Mouse (Mus musculus) intestine, embryonic 14.5 days (tissue): Measurements from ENCODE around the gene Sla2. TPM values are rescaled to one million over a fixed set of nuclear protein-coding genes. Genes with fewer than 3 reads are reported as not detected.
A peak's percentile ranks its signal among the peaks of the same experiment; 100 is the strongest.

ENCODE experiments used
- ATAC-seq: fragments of 200-750 bp; cut with Nextera tagmentation; replicated peaks from 2 replicates; pipeline ENCODE4 v1.8.0; 2017; ENCODE audit warnings: low read depth, moderate number of reproducible peaks, moderate TSS enrichment, moderate library complexity; ENCODE audit not compliant: low FRiP score, low TSS enrichment
- DNase-seq: peaks from one replicate; pipeline ENCODE4 v3.0.0-alpha.2; 2018; ENCODE audit warnings: low spot score
- H3K27ac ChIP-seq: fragments of 300-500 bp; sonication (generic); 2 replicates; pipeline ENCODE4 v1.5.1; 2014; ENCODE audit warnings: low read depth, mild to moderate bottlenecking, control low read depth
- H3K27me3 ChIP-seq: fragments of 300-500 bp; sonication (generic); replicated peaks from 2 replicates; pipeline ENCODE4 v1.6.1; 2014; ENCODE audit warnings: low read length, control low read depth; ENCODE audit not compliant: control insufficient read depth, insufficient read depth
- H3K36me3 ChIP-seq: fragments of 300-500 bp; sonication (generic); 2 replicates; pipeline ENCODE4 v1.6.1; 2014; ENCODE audit warnings: low read length, control low read depth; ENCODE audit not compliant: control insufficient read depth, insufficient read depth
- H3K4me1 ChIP-seq: fragments of 300-500 bp; sonication (generic); replicated peaks from 2 replicates; pipeline ENCODE4 v1.6.1; 2014; ENCODE audit warnings: low read length, control low read depth, mixed read lengths; ENCODE audit not compliant: control insufficient read depth, insufficient read depth
- H3K4me2 ChIP-seq: fragments of 300-500 bp; sonication (generic); 2 replicates; pipeline ENCODE4 v1.6.1; 2014; ENCODE audit warnings: low read length
- H3K4me3 ChIP-seq: fragments of 300-500 bp; sonication (generic); 2 replicates; pipeline ENCODE4 v1.5.1; 2014; ENCODE audit warnings: low read depth, low read length, control low read depth, mixed read lengths
- H3K9ac ChIP-seq: fragments of 300-500 bp; sonication (generic); 2 replicates; pipeline ENCODE4 v1.6.1; 2014; ENCODE audit warnings: mild to moderate bottlenecking, low read length
- H3K9me3 ChIP-seq: fragments of 300-500 bp; sonication (generic); 2 replicates; pipeline ENCODE4 v1.6.1; 2016; ENCODE audit warnings: low read length, control low read depth; ENCODE audit not compliant: control insufficient read depth
- WGBS: fragments of 180-500 bp; shearing (Covaris S2); extraction: QIAGEN DNeasy Blood & Tissue Kit; methylation state at CpG from one replicate; pipeline ENCODE4 v1.1.7; 2014; 5-methylcytosine and 5-hydroxymethylcytosine counted together
- polyA plus RNA-seq: library from polyadenylated mRNA; unstranded; fragments of >200 nt; fragmentation: Nextera tagmentation; extraction: Ambion mirVana; gene quantifications from 2 replicates; pipeline ENCODE4 v1.2.1, GENCODE M21; 2014

The Sla2 gene
- polyA plus RNA-seq, 1 experiment from 2014 or later = 0.51 TPM

DNA sequence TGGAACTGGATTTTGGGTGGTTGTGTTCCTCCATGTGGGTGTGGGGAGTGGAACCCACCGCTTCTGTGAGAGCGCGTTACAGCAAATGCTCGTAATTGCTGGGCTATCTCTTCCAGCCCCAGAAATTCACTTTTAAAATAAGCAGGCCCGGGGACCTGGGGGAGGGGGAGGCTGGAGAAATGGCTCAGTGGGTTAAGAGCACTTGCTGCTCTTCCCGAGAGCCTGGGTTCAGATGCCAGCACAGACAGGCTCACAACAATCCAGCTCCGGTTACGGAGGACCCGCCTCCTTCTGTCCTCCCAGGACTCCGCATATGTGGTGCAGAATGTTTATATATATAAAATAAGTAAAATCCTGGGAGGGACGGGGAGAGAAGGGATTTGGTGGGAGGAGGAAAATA is 44.3 kb downstream of the Sla2 start:
- H3K36me3 ChIP-seq = peaks cover 29% of the 10 kb centered on the region
- peak overlapping the region; percentile 96; the same call in 1 of the 2 replicates for H3K27ac ChIP-seq
- peak overlapping the region; percentile 97 for H3K9ac ChIP-seq
- H3K4me2 ChIP-seq = peak overlapping the region; percentile 80
- H3K9me3 ChIP-seq = no peaks in the 10 kb centered on the region
- H3K4me1 ChIP-seq = peaks cover 55% of the 10 kb centered on the region
- peak overlapping the region; percentile 92 for H3K4me3 ChIP-seq
- DNase-seq = no peak
- ATAC-seq = no peak
- no peaks in the 10 kb centered on the region for H3K27me3 ChIP-seq
- 11% methylated on average over 11 of the region's 11 CpGs for WGBS

DNA sequence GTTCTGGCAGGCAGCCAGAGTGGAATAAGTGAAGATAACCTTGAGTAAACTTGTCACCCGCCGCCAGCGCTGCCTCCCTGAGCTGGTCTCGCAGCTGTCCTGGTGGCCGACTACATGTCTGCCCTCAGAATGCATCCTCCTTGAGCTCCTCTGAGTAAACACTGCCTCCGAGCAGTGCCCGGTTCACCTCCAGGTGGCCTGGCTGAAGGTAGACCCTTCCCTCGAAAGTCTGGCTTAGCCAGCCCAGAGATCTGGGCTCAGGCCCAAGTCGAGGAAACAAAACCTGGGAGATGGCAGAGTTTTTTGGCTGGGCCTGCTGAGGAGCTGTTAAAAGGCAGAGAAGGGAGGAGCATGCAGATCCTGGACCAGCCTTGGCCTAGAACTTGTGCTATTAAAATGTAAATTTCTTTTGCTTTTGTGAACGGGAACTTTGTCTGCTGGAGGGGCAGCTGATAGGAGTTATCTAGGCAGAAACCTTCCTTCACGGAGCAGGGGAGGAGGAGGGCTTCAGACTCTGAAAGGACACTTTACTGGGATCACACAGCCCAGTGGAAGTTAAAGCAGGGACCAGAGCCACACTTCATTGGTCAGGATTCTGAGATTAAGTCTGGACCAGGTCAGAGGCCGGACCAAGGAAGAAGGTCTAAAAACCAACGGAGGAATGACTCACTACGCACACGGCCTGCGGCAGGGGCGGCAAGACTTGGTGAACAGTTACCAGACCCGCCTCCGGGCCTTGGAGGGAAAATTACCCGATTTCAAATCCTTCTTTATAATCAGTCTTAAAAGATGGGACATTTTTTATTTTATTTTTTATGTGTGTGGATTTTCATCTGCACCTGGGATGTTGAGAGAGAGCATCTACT is 44.9 kb downstream of the Sla2 start:
- Histone ChIP-seq H3K27me3 (no peaks in the 10 kb centered on the region), H3K4me2 (peak overlapping the region; percentile 80), H3K36me3 (peaks cover 27% of the 10 kb centered on the region), H3K27ac (peak overlapping the region; percentile 96), H3K9me3 (no peaks in the 10 kb centered on the region), H3K4me3 (peak overlapping the region; percentile 92), H3K9ac (peak overlapping the region; percentile 97), H3K4me1 (peaks cover 60% of the 10 kb centered on the region)
- peak; percentile 81 for DNase-seq
- 4% methylated on average over 20 of the region's 20 CpGs for WGBS
- no peak for ATAC-seq

DNA sequence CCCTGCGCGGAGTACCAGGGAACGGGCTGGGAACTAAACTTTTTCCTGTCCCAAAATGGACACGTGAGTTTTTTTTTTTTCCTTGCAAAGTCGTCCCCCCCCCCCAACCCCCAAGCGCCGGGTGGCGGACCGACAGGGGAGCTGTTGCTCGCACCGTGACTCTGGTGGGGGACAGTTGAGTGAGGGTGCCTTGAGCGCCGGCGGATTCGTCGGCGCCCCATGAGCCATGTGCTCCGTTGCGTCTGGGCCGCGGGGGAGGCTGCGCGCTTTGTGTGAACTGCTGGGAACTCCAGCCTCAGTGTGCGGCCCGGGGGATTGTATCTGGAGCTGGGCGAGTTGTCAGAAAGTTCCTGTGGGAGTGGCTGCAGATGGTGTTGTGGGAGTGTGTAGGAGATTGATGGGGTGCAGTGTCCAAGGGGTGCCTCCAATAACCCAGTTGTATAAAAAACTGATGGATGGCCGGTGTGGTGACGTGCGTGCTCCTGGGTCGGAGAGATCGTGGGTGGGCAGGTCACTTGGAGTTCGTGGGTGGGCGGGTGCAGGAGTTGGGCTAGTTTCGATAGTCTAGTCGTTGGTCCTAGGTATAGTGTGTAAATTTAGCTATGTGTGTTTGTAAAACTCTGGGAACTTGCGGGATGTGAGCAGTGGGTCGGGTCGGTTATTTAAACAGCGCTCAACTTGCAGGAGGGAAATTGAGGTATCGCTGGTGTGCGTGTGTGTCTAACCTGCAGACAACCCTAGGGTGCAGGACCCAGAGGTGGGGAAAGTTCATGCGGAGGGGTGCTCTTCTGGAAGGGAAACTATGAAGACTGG is 45.8 kb downstream of the Sla2 start:
- DNase-seq (peak; percentile 86), ATAC-seq (peak; percentile 16; the same call in 1 of the 2 replicates)
- H3K4me3 ChIP-seq = peak overlapping the region; percentile 92
- peak overlapping the region; percentile 96 for H3K27ac ChIP-seq
- no peaks in the 10 kb centered on the region for H3K27me3 ChIP-seq
- peak overlapping the region; percentile 80 for H3K4me2 ChIP-seq
- peak overlapping the region; percentile 97 for H3K9ac ChIP-seq
- peaks cover 27% of the 10 kb centered on the region for H3K36me3 ChIP-seq
- under 1% methylated on average over 41 of the region's 42 CpGs for WGBS
- H3K4me1 ChIP-seq = peaks cover 60% of the 10 kb centered on the region
- no peaks in the 10 kb centered on the region for H3K9me3 ChIP-seq

DNA sequence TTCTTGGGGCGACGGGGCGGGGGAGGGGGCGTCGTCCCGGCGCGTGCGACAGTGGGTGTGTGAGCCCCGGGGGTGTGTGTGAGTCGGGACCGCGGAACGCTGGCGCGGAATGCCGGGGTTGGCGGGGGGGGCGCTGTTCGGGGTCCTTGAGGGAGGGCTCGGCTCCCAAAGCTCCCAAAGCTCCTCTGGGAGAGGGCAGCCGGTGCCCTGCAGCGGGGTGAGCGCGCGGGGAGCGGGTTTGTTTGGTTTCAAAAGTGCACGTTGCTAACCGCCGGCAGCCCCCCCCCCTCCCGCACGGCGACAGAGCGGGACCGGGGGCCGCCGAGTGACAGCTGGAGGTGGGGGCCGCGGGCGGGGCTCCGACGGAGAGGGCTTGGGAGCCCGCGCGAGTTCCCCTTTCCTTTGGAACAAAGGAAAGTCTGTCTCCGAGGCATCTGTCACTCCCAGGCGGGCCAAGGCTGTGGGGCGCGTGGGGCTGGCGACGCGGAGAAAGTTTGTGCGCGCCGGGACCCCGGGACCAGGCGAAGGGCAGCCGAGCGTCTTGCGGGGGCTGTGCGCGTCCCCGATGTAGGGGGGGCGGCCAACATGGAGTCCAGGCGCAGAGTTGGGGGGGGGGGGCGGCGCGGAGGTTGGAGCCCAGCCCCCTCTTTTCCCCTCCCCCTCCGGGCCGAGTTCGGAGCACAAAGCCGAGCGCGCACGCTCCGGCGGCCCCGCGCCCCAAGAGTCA is 46.5 kb downstream of the Sla2 start:
- WGBS = under 1% methylated on average over 63 of the region's 79 CpGs
- no peaks in the 10 kb centered on the region for H3K27me3 ChIP-seq
- DNase-seq = peak; percentile 87
- H3K9me3 ChIP-seq = no peaks in the 10 kb centered on the region
- peaks cover 59% of the 10 kb centered on the region for H3K4me1 ChIP-seq
- H3K4me2 ChIP-seq = peak overlapping the region; percentile 80
- peak overlapping the region; percentile 96 for H3K27ac ChIP-seq
- H3K36me3 ChIP-seq = peaks cover 25% of the 10 kb centered on the region
- ATAC-seq = peak; percentile 38
- H3K9ac ChIP-seq = peak overlapping the region; percentile 97
- H3K4me3 ChIP-seq = peak overlapping the region; percentile 92

DNA sequence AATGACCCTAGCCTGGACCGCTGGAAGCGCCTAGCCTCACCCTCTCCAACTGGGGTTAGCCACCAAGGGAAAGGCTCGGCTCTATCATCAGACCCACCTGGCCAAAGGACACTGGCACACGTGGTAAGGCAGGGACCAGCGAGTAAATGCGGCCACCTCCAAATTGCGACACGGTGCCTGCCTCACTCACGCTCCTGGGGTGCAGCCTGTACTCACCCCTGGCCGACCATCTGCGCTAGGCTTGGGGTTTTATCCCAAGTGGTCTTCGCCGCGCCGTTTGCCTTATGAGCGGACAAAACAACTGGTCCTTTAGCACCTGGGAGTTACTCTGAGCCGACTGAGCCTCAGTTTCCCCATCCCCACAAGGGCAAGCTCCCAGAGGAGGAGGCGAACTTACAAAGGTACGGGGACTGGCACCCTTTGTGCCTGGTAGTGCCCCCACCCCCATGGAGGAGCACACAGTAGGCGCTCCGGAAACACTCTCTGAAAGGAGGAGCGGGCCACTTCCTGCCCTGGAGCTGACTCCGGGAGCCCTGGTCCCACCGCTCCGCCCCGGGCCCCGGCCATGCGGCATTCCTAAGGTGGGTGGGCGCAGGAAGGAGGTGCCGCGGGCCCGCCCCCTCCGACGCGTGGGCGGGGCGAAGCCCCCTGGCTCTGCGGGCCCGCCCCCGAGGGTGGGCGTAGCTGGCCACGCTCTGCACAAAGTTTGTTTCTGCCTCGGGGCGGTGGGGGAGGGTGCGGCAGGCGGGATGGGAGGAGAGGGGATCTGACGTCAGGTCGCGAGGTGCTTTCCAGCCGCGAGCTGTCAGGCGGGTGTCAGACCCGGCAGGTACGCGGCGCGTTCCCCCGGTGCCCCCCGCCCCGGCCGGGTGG is 47.4 kb downstream of the Sla2 start, which contains the start of gene Tgif2:
Gene Tgif2 (plus strand): TSS at position 689 of the 873 bp plus-strand sequence.
- peak within 1 kb of the TSS; percentile 96 for H3K27ac ChIP-seq
- no peaks in the 10 kb centered on the region for H3K9me3 ChIP-seq
- DNase-seq = peak; percentile 95
- peak within 1 kb of the TSS; percentile 80 for H3K4me2 ChIP-seq
- peaks cover 25% of the 10 kb centered on the region for H3K36me3 ChIP-seq
- peaks cover 50% of the 10 kb centered on the region for H3K4me1 ChIP-seq
- peak; percentile 86 for ATAC-seq
- H3K9ac ChIP-seq = peak within 1 kb of the TSS; percentile 97
- peak within 1 kb of the TSS; percentile 92 for H3K4me3 ChIP-seq
- 2% methylated on average over 60 of the region's 61 CpGs for WGBS
- H3K27me3 ChIP-seq = no peaks in the 10 kb centered on the region

DNA sequence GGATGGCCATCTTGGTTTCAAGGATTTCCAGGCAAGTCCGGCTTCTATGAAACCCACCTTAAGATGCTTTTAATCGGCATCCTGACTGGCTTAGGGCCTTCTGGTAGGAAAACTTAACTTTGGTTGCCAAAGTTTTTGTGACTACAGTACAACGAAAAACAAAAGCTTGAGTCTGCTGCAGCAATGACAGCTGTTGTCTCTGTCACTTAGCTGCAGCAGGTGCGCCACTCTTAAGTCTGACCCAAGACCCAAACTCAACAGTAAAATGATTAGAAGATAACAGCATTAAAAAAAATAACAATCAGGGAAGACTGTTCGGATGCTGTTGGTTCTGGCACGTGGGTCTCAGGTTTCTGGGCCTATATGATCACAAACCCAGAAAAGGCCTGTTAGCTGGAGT is 48.2 kb downstream of the Sla2 start:
- Histone ChIP-seq H3K27me3 (no peaks in the 10 kb centered on the region), H3K4me1 (peaks cover 44% of the 10 kb centered on the region), H3K9me3 (no peaks in the 10 kb centered on the region; the same call in 1 of the 2 replicates), H3K27ac (peak overlapping the region; percentile 96), H3K36me3 (peaks cover 32% of the 10 kb centered on the region), H3K4me3 (peak overlapping the region; percentile 92), H3K4me2 (peak overlapping the region; percentile 80), H3K9ac (peak overlapping the region; percentile 58)
- 58% methylated on average over 6 of the region's 6 CpGs for WGBS
- DNase-seq = no peak
- no peak for ATAC-seq

DNA sequence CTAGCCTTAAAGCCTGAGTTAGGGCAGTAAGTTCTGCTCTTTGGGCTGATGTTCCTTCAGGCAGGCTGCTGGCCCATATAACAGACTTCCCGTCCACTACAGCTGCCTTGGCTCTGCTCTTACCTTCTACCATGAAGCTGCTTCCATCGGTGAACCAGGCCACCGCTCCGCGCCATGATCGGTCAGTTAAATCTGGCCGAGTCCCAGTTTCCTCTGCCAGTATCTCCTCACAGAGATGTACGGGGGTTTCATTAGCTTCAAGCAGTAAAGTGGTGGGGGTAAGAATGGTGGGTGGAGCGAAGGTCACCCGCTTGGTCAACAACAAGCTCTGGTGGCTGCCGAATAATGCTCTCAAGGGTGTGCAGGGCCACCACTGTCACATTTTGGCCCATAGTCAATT is 52.7 kb downstream of the Sla2 start:
- DNase-seq (no peak), ATAC-seq (no peak)
- H3K36me3 ChIP-seq = peaks cover 69% of the 10 kb centered on the region
- peaks cover 19% of the 10 kb centered on the region for H3K9me3 ChIP-seq
- H3K4me1 ChIP-seq = peaks cover 21% of the 10 kb centered on the region
- no peak overlapping the region for H3K4me2 ChIP-seq
- no peak overlapping the region for H3K9ac ChIP-seq
- no peaks in the 10 kb centered on the region for H3K27me3 ChIP-seq
- no peak overlapping the region for H3K4me3 ChIP-seq
- 98% methylated on average over 11 of the region's 11 CpGs for WGBS
- no peak overlapping the region for H3K27ac ChIP-seq
